Mouse (Mus musculus): ENCODE results near the gene Fgfr2. TPM values are rescaled to one million over a fixed set of nuclear protein-coding genes. Genes with fewer than 3 reads are reported as not detected.

Fgfr2 gene
- polyA plus RNA-seq, 1 experiment from 2014 or later: 133 TPM

DNA sequence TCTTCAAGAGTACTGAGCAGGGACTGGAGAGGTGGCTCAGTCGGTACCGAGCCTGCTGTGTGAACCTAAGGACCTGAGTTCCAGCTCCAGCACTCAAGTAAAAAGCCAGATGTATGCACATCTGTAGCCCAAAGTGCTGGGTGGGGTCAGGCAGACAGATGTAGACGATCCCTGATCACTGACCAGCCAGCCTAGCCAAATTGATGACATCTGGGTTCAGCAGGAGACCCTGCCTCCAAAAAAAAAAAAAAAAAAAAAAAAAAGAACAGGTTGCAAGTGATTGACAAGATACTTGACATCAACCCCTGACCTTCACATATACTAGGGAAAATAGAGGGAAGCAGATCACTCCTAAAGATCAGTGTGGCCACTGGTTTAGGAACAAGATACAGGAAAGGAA is 2334.2 kb downstream of the Fgfr2 start:
- Histone ChIP-seq H3K4me3 (ENCODE audit: low read length) (no peak overlapping the region), H3K4me1 (ENCODE audit: control insufficient read depth, insufficient read depth, low read length) (peaks cover 6% of the 10 kb centered on the region), H3K9ac (ENCODE audit: low read depth, low read length) (no peak overlapping the region), H3K36me3 (ENCODE audit: control insufficient read depth, insufficient read depth, low read length) (no peaks in the 10 kb centered on the region), H3K4me2 (replicated peaks; ENCODE audit: low read depth, low read length) (no peak overlapping the region), H3K27ac (ENCODE audit: low read depth, low read length) (no peak overlapping the region), H3K27me3 (ENCODE audit: control insufficient read depth, insufficient read depth, low read length) (no peaks in the 10 kb centered on the region), H3K9me3 (ENCODE audit: control insufficient read depth, low read length) (no peaks in the 10 kb centered on the region)
- no peak for ATAC-seq (ENCODE audit: low FRiP score, low TSS enrichment)
- WGBS: 83% methylated on average over 3 of the region's 3 CpGs

DNA sequence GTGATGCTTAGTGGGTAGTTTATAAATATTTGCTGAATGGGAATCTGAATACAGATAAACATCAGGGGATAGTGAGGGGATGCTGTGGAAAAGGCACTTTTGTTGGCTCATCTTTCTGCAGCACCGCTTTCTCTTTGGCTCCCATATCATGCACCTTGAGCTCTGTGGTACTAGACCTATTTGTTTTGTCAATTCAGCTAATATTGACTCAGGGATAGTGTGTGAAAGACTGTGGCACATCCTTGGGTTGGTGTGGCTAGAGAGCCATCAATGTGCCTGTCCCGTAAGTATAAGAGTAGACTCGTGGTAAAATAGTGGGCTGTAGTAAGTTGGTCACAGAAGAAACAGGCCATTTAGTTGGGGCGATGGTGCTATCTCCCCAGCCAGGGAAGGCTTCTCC is 2335.6 kb downstream of the Fgfr2 start:
- 95% methylated on average over 4 of the region's 4 CpGs for WGBS
- no peak overlapping the region for H3K4me3 ChIP-seq (ENCODE audit: low read length)
- no peaks in the 10 kb centered on the region for H3K36me3 ChIP-seq (ENCODE audit: control insufficient read depth, insufficient read depth, low read length)
- no peak overlapping the region for H3K9ac ChIP-seq (ENCODE audit: low read depth, low read length)
- H3K27ac ChIP-seq (ENCODE audit: low read depth, low read length): no peak overlapping the region
- ATAC-seq (ENCODE audit: low FRiP score, low TSS enrichment): no peak
- no peak overlapping the region for H3K4me2 ChIP-seq (replicated peaks; ENCODE audit: low read depth, low read length)
- H3K27me3 ChIP-seq (ENCODE audit: control insufficient read depth, insufficient read depth, low read length): no peaks in the 10 kb centered on the region
- H3K4me1 ChIP-seq (ENCODE audit: control insufficient read depth, insufficient read depth, low read length): peaks cover 6% of the 10 kb centered on the region
- H3K9me3 ChIP-seq (ENCODE audit: control insufficient read depth, low read length): no peaks in the 10 kb centered on the region

DNA sequence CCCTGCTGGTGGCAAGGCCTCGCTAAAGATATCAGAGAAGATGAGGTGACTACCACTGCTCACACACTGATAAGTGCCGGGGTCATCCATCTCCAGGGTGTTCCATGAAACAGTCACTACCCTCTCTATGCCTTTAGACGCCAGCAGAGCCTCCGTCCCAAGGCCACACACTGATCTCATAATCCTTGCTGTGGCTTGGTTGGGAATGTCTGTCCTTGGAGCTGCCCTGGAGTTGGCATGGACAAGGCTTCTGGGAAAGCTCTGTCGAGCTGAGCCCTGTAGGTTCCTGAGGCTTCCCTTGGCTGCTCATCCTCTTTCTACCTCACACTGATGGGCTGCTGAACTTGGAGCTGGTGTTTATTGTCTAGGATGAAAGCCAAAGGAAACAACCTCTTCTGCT is 2336.4 kb downstream of the Fgfr2 start:
- peaks cover 6% of the 10 kb centered on the region for H3K4me1 ChIP-seq (ENCODE audit: control insufficient read depth, insufficient read depth, low read length)
- H3K9ac ChIP-seq (ENCODE audit: low read depth, low read length): no peak overlapping the region
- no peaks in the 10 kb centered on the region for H3K36me3 ChIP-seq (ENCODE audit: control insufficient read depth, insufficient read depth, low read length)
- H3K27me3 ChIP-seq (ENCODE audit: control insufficient read depth, insufficient read depth, low read length): no peaks in the 10 kb centered on the region
- H3K9me3 ChIP-seq (ENCODE audit: control insufficient read depth, low read length): no peaks in the 10 kb centered on the region
- WGBS: 88% methylated on average over 5 of the region's 5 CpGs
- no peak overlapping the region for H3K4me2 ChIP-seq (replicated peaks; ENCODE audit: low read depth, low read length)
- ATAC-seq (ENCODE audit: low FRiP score, low TSS enrichment): no peak
- no peak overlapping the region for H3K4me3 ChIP-seq (ENCODE audit: low read length)
- no peak overlapping the region for H3K27ac ChIP-seq (ENCODE audit: low read depth, low read length)

DNA sequence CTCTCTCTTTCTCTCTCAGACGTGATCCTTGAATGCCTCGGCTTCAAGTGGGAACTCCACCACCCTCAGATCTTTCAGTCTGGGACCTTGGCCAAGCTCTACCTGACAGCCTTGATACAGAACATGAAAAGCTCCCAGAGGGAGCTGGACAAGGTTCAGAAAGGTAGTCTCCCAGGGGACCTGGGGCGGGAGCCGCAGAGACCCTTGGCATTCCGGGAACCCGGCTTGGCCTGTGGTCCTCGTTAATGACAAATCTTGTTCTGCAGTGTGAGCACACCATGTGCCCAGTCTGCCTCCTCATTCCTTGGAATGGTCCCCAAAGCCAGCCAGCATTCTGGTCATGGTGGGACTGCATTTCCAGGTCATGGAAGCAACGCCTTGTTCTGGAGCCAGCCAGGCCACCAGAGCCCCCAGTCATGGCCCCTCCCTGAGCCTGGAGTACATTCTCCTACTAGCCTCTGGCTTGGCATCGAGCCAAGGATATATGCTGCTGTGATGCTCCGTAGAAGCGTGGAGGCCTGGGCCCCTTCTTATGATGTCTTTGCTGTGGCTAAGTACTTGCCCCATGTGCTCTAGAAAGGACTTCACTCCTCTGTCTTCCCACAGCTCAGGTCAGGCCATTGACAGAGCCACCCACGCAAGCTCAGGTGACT is 2337.1 kb downstream of the Fgfr2 start:
- Histone ChIP-seq H3K36me3 (ENCODE audit: control insufficient read depth, insufficient read depth, low read length) (no peaks in the 10 kb centered on the region), H3K9me3 (ENCODE audit: control insufficient read depth, low read length) (no peaks in the 10 kb centered on the region), H3K27ac (ENCODE audit: low read depth, low read length) (no peak overlapping the region), H3K4me3 (ENCODE audit: low read length) (no peak overlapping the region), H3K27me3 (ENCODE audit: control insufficient read depth, insufficient read depth, low read length) (no peaks in the 10 kb centered on the region), H3K4me2 (replicated peaks; ENCODE audit: low read depth, low read length) (no peak overlapping the region), H3K4me1 (ENCODE audit: control insufficient read depth, insufficient read depth, low read length) (peaks cover 6% of the 10 kb centered on the region), H3K9ac (ENCODE audit: low read depth, low read length) (no peak overlapping the region)
- 82% methylated on average over 12 of the region's 12 CpGs for WGBS
- ATAC-seq (ENCODE audit: low FRiP score, low TSS enrichment): peak; percentile 57; the same call in 1 of the 2 replicates

DNA sequence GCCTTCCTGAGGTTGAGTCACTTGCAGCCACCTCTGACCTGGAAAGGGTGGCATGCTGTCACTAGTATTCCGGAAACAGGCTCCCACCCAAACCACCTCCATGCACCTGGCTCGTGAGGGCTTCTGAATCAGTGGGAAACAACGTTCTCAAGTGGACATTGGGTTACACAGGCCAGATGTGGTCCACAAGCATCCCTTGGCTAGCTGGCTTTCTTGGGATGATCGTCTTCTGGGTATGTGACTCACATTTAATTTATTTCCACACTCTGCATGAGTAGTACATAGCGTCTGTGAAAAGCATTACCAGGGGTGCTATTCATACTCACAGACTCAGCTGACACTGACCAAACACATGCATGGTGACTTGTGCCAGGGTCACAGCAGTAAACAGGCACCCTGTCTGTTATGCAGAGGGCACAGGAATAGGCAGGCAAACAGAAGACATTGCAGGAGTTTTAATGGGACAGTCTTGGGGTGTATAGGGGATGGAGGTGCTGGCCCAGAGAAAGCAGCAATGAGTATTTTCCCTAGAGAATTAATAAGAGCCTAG is 2340.6 kb downstream of the Fgfr2 start:
- Histone ChIP-seq H3K27ac (ENCODE audit: low read depth, low read length) (no peak overlapping the region), H3K9me3 (ENCODE audit: control insufficient read depth, low read length) (no peaks in the 10 kb centered on the region), H3K4me2 (replicated peaks; ENCODE audit: low read depth, low read length) (no peak overlapping the region), H3K9ac (ENCODE audit: low read depth, low read length) (no peak overlapping the region), H3K4me1 (ENCODE audit: control insufficient read depth, insufficient read depth, low read length) (peaks cover 6% of the 10 kb centered on the region; the same call in 1 of the 2 replicates), H3K27me3 (ENCODE audit: control insufficient read depth, insufficient read depth, low read length) (no peaks in the 10 kb centered on the region), H3K36me3 (ENCODE audit: control insufficient read depth, insufficient read depth, low read length) (no peaks in the 10 kb centered on the region), H3K4me3 (ENCODE audit: low read length) (no peak overlapping the region)
- no peak for ATAC-seq (ENCODE audit: low FRiP score, low TSS enrichment)
- WGBS: 80% methylated on average over 5 of the region's 5 CpGs

DNA sequence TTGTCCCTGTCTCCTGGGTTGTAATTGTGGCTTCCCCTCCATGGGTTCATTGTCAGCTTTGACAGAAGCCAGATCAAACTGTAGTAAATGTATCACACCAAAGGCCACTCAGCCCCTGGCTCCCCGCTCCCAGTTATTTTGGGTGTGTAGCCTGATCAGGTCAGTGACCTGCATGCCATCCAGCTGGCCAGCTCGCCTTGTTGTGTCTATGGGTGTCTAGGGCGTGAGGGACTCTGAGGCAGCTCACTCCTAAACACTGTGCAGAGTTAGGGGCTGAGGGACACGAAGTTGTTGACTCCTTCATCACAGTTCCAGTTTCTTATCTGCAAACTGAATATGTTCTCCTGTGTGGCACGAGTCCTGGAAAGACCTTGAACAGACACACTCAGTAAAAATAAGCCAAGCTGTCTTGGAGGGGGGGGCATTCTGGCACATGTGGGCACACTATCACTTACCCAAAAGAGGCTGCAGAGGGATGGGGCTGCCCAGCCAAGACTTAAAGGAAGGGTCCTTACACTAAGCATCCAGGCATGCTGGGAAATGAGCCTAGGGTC is 2342.2 kb downstream of the Fgfr2 start:
- no peak overlapping the region for H3K4me2 ChIP-seq (replicated peaks; ENCODE audit: low read depth, low read length)
- ATAC-seq (ENCODE audit: low FRiP score, low TSS enrichment): no peak
- no peak overlapping the region for H3K27ac ChIP-seq (ENCODE audit: low read depth, low read length)
- WGBS: 74% methylated on average over 5 of the region's 5 CpGs
- H3K4me3 ChIP-seq (ENCODE audit: low read length): no peak overlapping the region
- H3K36me3 ChIP-seq (ENCODE audit: control insufficient read depth, insufficient read depth, low read length): no peaks in the 10 kb centered on the region
- no peaks in the 10 kb centered on the region for H3K27me3 ChIP-seq (ENCODE audit: control insufficient read depth, insufficient read depth, low read length)
- no peaks in the 10 kb centered on the region for H3K9me3 ChIP-seq (ENCODE audit: control insufficient read depth, low read length)
- H3K9ac ChIP-seq (ENCODE audit: low read depth, low read length): no peak overlapping the region
- peaks cover 1% of the 10 kb centered on the region; the same call in 1 of the 2 replicates for H3K4me1 ChIP-seq (ENCODE audit: control insufficient read depth, insufficient read depth, low read length)

DNA sequence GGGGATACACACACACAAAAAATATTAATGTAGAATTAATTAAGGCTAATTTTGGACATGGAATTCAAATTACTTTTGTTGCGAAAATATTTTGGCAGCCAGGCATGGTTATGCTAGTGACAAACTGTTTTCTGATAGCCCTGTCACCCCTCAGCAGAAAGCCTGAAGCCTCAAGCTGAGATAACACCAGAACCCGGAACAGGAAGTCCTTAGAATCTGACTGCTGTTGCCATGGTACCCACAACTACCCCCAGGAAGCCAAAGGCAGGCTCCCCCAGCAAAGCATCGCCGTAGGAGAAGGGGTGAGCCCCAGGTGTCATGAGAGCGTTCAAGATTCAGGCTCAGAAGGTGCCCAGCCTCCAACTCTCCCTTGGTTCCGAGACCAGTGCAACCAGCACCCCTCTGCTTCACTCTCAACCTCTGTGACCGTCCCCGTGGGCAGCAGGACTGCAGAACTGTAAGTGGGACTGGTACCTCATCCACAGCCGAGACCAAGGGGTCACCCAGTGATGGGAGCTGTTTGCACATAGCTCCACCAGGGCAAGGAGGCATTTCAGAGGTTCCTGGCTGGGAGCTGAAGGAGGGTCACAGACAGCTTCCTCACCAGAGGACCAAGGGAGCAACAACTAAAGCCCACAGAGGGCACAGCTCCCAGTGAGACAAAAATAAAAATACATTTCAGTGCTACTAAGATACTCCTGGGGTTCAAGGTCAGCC is 2349.1 kb downstream of the Fgfr2 start, which contains the start of gene Btbd16:
TSS of gene Btbd16 (plus strand) at position 156 of the 717 bp plus-strand sequence.
- Histone ChIP-seq H3K36me3 (ENCODE audit: control insufficient read depth, insufficient read depth, low read length) (no peaks in the 10 kb centered on the region), H3K4me3 (ENCODE audit: low read length) (no peak within 1 kb of the TSS), H3K9me3 (ENCODE audit: control insufficient read depth, low read length) (no peaks in the 10 kb centered on the region), H3K27me3 (ENCODE audit: control insufficient read depth, insufficient read depth, low read length) (no peaks in the 10 kb centered on the region), H3K4me2 (replicated peaks; ENCODE audit: low read depth, low read length) (no peak within 1 kb of the TSS), H3K9ac (ENCODE audit: low read depth, low read length) (no peak within 1 kb of the TSS), H3K4me1 (ENCODE audit: control insufficient read depth, insufficient read depth, low read length) (no peaks in the 10 kb centered on the region), H3K27ac (ENCODE audit: low read depth, low read length) (no peak within 1 kb of the TSS)
- 59% methylated on average over 9 of the region's 9 CpGs for WGBS
- no peak for ATAC-seq (ENCODE audit: low FRiP score, low TSS enrichment)

DNA sequence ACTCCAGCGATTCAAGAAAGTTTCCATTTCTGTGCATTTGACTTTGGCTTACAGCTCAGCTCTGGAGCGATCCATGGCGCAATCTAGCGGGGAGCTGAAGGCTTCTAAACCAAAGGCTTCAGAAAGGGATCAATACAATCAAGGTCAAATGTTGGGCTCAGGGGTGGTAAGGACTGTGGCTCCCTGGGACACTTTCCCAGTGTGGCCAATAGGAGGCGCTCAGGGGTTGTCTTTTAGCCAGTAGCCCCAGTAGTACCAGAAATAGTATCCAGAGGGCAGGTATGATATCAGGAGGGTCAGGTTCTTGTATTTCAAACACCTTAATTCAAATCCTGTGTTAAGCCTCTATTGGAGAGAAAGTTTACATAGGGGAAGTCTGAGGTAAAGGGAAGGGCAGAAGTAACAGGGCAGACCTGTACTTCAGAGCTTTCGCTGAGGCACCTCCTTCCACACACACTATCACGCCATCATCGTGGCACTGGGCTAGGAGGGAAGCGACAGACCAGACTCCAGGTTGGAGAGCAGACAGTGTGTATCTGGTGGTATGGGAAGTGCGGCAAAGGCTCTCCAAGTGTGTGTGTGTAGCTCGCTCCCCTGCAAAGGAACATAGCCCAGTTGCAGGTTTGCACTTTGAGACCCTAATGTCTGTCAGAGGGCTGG is 2349.8 kb downstream of the Fgfr2 start:
- Histone ChIP-seq H3K9ac (ENCODE audit: low read depth, low read length) (no peak overlapping the region), H3K4me3 (ENCODE audit: low read length) (no peak overlapping the region), H3K27me3 (ENCODE audit: control insufficient read depth, insufficient read depth, low read length) (no peaks in the 10 kb centered on the region), H3K4me2 (replicated peaks; ENCODE audit: low read depth, low read length) (no peak overlapping the region), H3K27ac (ENCODE audit: low read depth, low read length) (no peak overlapping the region), H3K9me3 (ENCODE audit: control insufficient read depth, low read length) (no peaks in the 10 kb centered on the region), H3K4me1 (ENCODE audit: control insufficient read depth, insufficient read depth, low read length) (no peaks in the 10 kb centered on the region), H3K36me3 (ENCODE audit: control insufficient read depth, insufficient read depth, low read length) (no peaks in the 10 kb centered on the region)
- ATAC-seq (ENCODE audit: low FRiP score, low TSS enrichment): no peak
- 74% methylated on average over 11 of the region's 11 CpGs for WGBS

All from kidney, embryonic 14.5 days (tissue).